Mouse (Mus musculus) thymus, postnatal 4 days (tissue): Measurements from ENCODE around the gene Hand1.

Experiments
- DNase-seq: peaks from one replicate; pipeline ENCODE4 v3.0.0; 2021

Gene Hand1

GRCm38 (mm10) chr11:57800971-57801765, 31.4 kb downstream of the Hand1 start, which contains the start of gene Sap30l:
Gene Sap30l (plus strand): TSS chr11:57801637.
- DNase-seq, result peak; percentile 98

GRCm38 (mm10) chr11:57800266-57800951, 32.2 kb downstream of the Hand1 start:
- peak; percentile 54 for DNase-seq

- DNase-seq, result no peak
Measured at GRCm38 (mm10) chr11:57799456-57799855, 33.2 kb downstream of the Hand1 start.

GRCm38 (mm10) chr11:57797828-57798227, 34.8 kb downstream of the Hand1 start:
- DNase-seq, result no peak

GRCm38 (mm10) chr11:57795086-57795485, 37.5 kb downstream of the Hand1 start:
- DNase-seq, result no peak

- no peak for DNase-seq
Measured at GRCm38 (mm10) chr11:57790866-57791535, 41.6 kb downstream of the Hand1 start.

- peak; percentile 84 for DNase-seq
Measured at GRCm38 (mm10) chr11:57787913-57788312, 44.7 kb downstream of the Hand1 start.

- peak; percentile 33 for DNase-seq
Measured at GRCm38 (mm10) chr11:57786616-57787418, 45.8 kb downstream of the Hand1 start.

GRCm38 (mm10) chr11:57779824-57780223, 52.8 kb downstream of the Hand1 start:
- DNase-seq, result no peak
